Mouse (Mus musculus) midbrain, embryonic 14.5 days (tissue): ENCODE data around the gene S1pr2. TPM values are rescaled to one million over a fixed set of nuclear protein-coding genes. Genes with fewer than 3 reads are reported as not detected.

Experiments used
- ATAC-seq: fragments of 200-750 bp; cut with Nextera tagmentation; 2 replicates; pipeline ENCODE4 v1.8.0; 2017; ENCODE audit warnings: moderate number of reproducible peaks, moderate library complexity; ENCODE audit not compliant: low FRiP score, low TSS enrichment
- DNase-seq: peaks from one replicate; pipeline ENCODE4 v3.0.0-alpha.2; 2015
- H3K27ac ChIP-seq: fragments of 300-500 bp; sonication (generic); replicated peaks from 2 replicates; pipeline ENCODE4 v1.5.1; 2014; ENCODE audit warnings: mild to moderate bottlenecking, low read depth, low read length, moderate library complexity
- H3K27me3 ChIP-seq: fragments of 300-500 bp; sonication (generic); 2 replicates; pipeline ENCODE4 v1.6.1; 2014; ENCODE audit warnings: low read length, control low read depth, mixed read lengths; ENCODE audit not compliant: control insufficient read depth, insufficient read depth
- H3K36me3 ChIP-seq: fragments of 300-500 bp; sonication (generic); 2 replicates; pipeline ENCODE4 v1.6.1; 2014; ENCODE audit warnings: low read length, control low read depth; ENCODE audit not compliant: control insufficient read depth, insufficient read depth
- H3K4me1 ChIP-seq: fragments of 300-500 bp; sonication (generic); 2 replicates; pipeline ENCODE4 v1.6.1; 2014; ENCODE audit warnings: mild to moderate bottlenecking, antibody characterized with exemption, low read length, control low read depth; ENCODE audit not compliant: control insufficient read depth, insufficient read depth
- H3K4me2 ChIP-seq: fragments of 300-500 bp; sonication (generic); 2 replicates; pipeline ENCODE4 v1.6.1; 2014; ENCODE audit warnings: mild to moderate bottlenecking, low read length, moderate library complexity
- H3K4me3 ChIP-seq: fragments of 300-500 bp; sonication (generic); replicated peaks from 2 replicates; pipeline ENCODE4 v1.5.1; 2014; ENCODE audit warnings: low read depth, low read length
- H3K9ac ChIP-seq: fragments of 300-500 bp; sonication (generic); replicated peaks from 2 replicates; pipeline ENCODE4 v1.6.1; 2014; ENCODE audit warnings: mild to moderate bottlenecking, low read length, moderate library complexity
- H3K9me3 ChIP-seq: fragments of 300-500 bp; sonication (generic); 2 replicates; pipeline ENCODE4 v1.6.1; 2016; ENCODE audit warnings: low read length, control low read depth, mixed read lengths; ENCODE audit not compliant: control insufficient read depth
- WGBS: fragments of 180-500 bp; shearing (Covaris S2); extraction: QIAGEN DNeasy Blood & Tissue Kit; methylation state at CpG from one replicate; pipeline ENCODE4 v1.1.7; 2014; 5-methylcytosine and 5-hydroxymethylcytosine counted together
- polyA plus RNA-seq: library from polyadenylated mRNA; unstranded; fragments of >200 nt; fragmentation: Nextera tagmentation; extraction: Ambion mirVana; gene quantifications from 2 replicates; pipeline ENCODE4 v1.2.1, GENCODE M21; 2014

S1pr2 gene
- polyA plus RNA-seq, 1 experiment from 2014 or later = 10.8 TPM

DNA sequence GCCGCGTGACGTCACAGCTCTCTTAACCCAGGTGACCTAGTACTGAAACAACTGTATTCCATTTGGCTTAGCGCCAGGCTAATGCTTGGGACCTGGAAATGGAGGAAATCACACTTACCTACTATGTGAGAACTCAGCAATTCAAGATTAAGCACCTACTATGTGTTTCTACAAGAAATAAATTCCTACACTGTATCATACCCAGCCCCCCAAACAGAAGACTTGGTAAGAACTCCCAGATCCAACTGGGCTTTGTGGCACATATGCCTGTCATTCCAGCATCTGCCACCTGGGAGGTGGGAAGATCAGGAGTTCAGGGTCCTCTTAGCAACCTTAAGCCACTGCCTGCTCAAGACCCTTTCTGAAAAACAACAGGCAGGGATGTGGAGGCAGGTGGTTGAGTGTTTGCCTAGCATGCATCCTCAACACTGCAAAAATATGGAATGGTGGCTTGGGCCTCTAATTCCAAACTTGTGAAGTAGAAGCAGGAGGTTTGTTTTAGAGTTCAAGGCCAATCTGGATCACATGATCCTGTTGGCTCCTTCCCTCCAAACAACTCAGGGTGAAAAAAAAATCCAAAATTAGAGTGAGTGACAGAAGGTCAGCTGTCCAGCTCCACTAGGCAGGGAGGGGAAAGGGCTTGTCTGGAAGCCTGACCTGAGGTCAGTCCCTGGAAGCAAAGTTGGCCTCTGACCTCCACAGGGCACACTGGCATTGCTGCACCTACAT, 544 bp upstream of the S1pr2 start:
- H3K4me1 ChIP-seq = peaks cover 22% of the 10 kb centered on the region
- no peak for DNase-seq
- no peak overlapping the region for H3K9ac ChIP-seq
- no peak for ATAC-seq
- H3K9me3 ChIP-seq = no peaks in the 10 kb centered on the region
- H3K27ac ChIP-seq = no peak overlapping the region
- 5% methylated on average over 4 of the region's 4 CpGs for WGBS
- no peaks in the 10 kb centered on the region for H3K27me3 ChIP-seq
- H3K36me3 ChIP-seq = no peaks in the 10 kb centered on the region
- H3K4me3 ChIP-seq = peak overlapping the region; percentile 57
- H3K4me2 ChIP-seq = peak overlapping the region; percentile 94

DNA sequence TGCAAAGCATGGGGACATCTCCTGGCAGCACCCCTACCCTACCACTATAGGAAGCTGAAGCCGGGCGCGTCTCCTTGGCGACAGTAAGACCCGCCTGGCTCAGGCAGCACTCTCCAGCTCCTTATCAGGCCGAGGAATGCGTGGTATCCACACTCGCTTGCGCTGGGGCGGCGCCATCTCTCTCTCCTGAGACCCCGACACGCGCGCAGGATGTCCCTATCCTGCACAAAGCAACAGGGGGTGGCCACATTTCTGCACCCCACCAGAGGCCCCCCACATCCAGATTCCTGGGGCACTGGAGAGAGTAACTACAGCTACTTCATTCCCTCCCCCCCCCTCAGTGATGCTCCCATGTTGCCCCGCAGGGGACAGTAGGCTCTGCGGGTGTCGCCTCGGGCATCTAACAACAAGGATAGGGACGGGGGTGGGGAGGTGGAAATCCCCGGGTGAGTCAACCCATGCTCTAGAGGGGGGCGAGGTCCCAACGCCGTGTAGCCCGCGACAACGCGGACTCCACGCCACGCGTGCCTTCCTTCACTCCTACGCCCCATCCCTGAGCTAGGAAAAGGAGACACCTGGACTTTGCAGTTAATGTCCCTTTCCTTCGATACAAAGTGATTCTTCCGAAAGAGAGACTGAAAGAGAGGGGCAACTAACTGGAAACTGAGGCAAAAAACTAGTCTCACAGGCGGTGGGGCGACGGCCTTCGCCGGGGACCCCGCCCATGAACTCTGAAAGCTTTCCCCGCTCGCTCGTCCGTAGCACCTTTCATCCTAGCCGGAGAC, 958 bp downstream of the S1pr2 start:
- Histone ChIP-seq H3K36me3 (no peaks in the 10 kb centered on the region), H3K9me3 (no peaks in the 10 kb centered on the region), H3K27me3 (no peaks in the 10 kb centered on the region), H3K9ac (peak overlapping the region; percentile 69), H3K27ac (no peak overlapping the region; the same call in 1 of the 2 replicates), H3K4me3 (peak overlapping the region; percentile 57), H3K4me2 (peak overlapping the region; percentile 94), H3K4me1 (peaks cover 23% of the 10 kb centered on the region)
- ATAC-seq = peak; percentile 25; the same call in 1 of the 2 replicates
- 0% methylated on average over 45 of the region's 45 CpGs for WGBS
- peak; percentile 74 for DNase-seq

DNA sequence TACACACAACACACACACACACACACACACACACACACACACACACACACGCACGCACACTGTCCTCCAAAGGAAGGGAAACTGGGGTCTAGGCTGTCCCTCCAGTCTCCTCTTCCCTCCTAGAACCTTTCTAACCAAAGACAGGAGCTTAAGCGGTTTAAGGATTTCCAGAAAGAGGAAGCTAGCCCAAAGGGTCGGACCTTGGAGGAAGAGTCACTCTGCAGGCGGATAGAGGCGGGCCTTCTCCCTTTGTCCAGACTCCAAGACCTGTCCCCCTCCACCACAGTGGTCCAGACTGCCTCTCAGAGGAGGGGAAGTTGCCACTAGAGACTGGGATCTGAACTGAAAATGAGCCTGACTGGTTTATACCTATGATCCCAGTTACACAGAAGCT, 2.9 kb downstream of the S1pr2 start:
- no peaks in the 10 kb centered on the region for H3K27me3 ChIP-seq
- H3K4me1 ChIP-seq = peaks cover 23% of the 10 kb centered on the region
- no peaks in the 10 kb centered on the region for H3K9me3 ChIP-seq
- no peak for DNase-seq
- no peak overlapping the region for H3K9ac ChIP-seq
- no peak for ATAC-seq
- WGBS = 60% methylated on average over 6 of the region's 6 CpGs
- no peaks in the 10 kb centered on the region for H3K36me3 ChIP-seq
- no peak overlapping the region for H3K4me2 ChIP-seq
- H3K27ac ChIP-seq = no peak overlapping the region
- H3K4me3 ChIP-seq = no peak overlapping the region

DNA sequence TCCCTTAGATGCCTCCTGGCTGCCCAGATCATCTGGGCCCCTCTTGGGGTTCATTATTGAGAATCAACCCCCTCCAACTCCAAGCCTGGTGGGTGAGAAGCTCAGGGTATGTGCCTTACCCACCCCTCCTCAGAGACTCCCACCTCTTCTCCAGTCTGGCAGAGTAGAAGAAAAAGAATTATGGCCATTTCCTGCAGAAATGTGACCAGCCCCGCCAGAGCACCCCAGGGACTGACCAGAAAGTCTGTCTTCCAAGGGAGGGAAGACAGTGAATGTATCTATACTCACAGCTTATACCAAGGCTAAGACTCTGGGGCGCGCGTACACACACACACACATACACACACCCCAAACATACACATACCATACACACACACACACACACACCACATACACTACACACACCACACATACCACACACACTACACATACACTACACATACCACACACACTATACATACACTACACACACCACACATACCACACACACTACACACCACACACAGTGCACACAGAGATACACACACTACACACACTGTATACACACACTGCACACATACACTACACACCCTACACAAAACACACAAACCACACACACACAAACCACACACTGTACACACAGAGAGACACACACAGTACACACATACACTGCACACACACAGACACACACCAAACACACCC, 3.4 kb downstream of the S1pr2 start:
- no peak overlapping the region for H3K27ac ChIP-seq
- WGBS = 90% methylated on average over 4 of the region's 4 CpGs
- DNase-seq = no peak
- no peaks in the 10 kb centered on the region for H3K27me3 ChIP-seq
- no peak overlapping the region for H3K4me2 ChIP-seq
- no peaks in the 10 kb centered on the region for H3K9me3 ChIP-seq
- peaks cover 23% of the 10 kb centered on the region for H3K4me1 ChIP-seq
- no peak overlapping the region for H3K9ac ChIP-seq
- no peaks in the 10 kb centered on the region for H3K36me3 ChIP-seq
- ATAC-seq = no peak
- H3K4me3 ChIP-seq = no peak overlapping the region

DNA sequence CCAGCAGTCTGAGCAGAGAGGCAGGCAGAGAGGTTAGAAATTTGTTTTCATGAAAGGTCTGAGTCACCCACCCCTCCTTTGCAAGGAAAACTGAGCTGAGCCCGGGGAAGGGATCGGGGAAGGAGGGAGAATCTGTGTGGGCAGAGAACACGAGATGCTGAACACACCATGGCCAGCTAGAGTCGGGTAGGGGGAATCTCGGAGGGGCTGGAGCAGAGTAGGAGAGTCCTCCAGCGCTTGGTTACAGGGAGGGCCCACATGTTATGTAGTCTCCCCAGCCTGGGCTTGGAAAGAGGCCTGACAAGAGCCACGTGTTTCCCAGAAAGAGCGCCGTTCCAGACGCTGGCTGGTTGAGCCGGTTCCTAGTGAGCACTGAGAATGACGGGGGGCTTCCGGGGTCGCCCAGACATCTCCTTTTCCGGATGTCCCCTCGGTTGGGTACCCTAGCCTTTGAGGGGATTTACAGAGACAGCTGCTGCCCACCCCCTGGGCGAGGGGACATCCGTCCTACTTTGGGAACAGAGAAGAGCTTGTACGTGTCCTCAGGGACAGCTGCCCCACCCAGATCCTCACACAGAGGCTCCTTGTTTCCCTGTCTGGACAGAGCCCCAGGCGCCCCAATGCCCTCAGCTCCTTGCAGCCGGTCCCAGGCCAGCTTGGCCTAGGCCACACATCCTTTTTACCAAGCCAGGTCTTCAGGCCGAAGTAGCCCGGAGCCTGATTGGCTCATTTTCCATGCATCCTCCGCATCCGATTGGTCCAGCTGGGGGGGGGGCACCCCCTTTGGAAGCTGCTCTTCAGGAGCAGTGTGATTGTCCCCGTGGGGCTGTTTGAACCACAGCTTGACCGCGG, 4.2 kb downstream of the S1pr2 start:
- H3K27ac ChIP-seq = no peak overlapping the region
- peak; percentile 33 for DNase-seq

DNA sequence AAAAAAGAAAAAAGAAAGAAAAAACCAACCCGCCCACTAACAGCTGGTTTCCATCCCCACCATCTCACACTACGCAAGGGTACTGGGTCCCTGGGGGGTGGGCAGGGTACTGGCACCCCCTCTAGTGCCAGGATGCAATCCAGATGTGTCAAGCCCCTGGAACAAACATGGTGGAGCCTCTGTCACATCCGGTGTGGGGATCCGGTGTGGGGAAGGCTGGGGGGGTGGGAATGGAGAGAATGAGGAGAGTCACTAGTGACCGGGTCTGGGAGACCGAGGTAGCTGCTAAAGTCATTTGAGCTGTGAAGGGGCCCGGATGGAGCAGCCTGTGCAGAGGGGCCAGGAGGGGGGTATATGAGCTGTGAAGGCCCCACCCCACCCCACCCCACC, 4.8 kb downstream of the S1pr2 start:
- Histone ChIP-seq H3K9ac (0 out of 2 replicates have a peak overlapping the region, but pooled peaks have one; percentile 16), H3K4me3 (no peak overlapping the region), H3K9me3 (no peaks in the 10 kb centered on the region), H3K4me2 (no peak overlapping the region), H3K36me3 (peaks cover 11% of the 10 kb centered on the region), H3K27me3 (no peaks in the 10 kb centered on the region), H3K4me1 (peaks cover 23% of the 10 kb centered on the region), H3K27ac (no peak overlapping the region)
- DNase-seq (no peak), ATAC-seq (no peak)
- 72% methylated on average over 7 of the region's 7 CpGs for WGBS

More for the DNA sequence above, 4.2 kb downstream of the S1pr2 start:
- H3K4me1 ChIP-seq = peaks cover 23% of the 10 kb centered on the region
- no peaks in the 10 kb centered on the region for H3K27me3 ChIP-seq
- H3K36me3 ChIP-seq = peaks cover 7% of the 10 kb centered on the region
- ATAC-seq = no peak
- H3K9me3 ChIP-seq = no peaks in the 10 kb centered on the region
- H3K4me2 ChIP-seq = peak overlapping the region; percentile 34
- 29% methylated on average over 28 of the region's 28 CpGs for WGBS
- H3K4me3 ChIP-seq = no peak overlapping the region
- H3K9ac ChIP-seq = 0 out of 2 replicates have a peak overlapping the region, but pooled peaks have one; percentile 36

DNA sequence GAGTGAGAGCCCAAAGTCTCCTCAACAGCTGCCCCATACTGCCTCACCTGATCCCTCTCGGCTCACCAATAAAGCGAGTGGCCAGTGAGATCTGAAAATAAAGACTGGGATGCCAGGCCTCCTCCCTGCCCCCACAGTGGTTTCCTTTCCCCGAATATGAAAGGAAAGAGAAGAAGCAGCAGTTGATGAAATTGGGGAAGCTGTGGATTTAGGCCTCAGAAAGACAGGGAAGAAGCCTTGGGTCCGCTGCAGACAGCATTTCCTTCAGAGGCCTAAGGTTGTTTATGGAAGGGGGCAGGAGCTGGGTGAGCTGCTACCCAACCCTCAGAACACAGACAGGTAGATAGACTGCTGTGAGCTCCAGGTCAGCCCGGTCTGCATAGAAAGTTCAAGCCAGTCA, 9.8 kb downstream of the S1pr2 start:
- H3K4me2 ChIP-seq = no peak overlapping the region
- H3K9me3 ChIP-seq = no peaks in the 10 kb centered on the region
- peaks cover 11% of the 10 kb centered on the region for H3K36me3 ChIP-seq
- no peaks in the 10 kb centered on the region for H3K27me3 ChIP-seq
- no peak overlapping the region for H3K4me3 ChIP-seq
- no peak overlapping the region for H3K27ac ChIP-seq
- H3K9ac ChIP-seq = no peak overlapping the region
- 79% methylated on average over 5 of the region's 5 CpGs for WGBS
- DNase-seq (no peak), ATAC-seq (no peak)
- no peaks in the 10 kb centered on the region for H3K4me1 ChIP-seq

DNA sequence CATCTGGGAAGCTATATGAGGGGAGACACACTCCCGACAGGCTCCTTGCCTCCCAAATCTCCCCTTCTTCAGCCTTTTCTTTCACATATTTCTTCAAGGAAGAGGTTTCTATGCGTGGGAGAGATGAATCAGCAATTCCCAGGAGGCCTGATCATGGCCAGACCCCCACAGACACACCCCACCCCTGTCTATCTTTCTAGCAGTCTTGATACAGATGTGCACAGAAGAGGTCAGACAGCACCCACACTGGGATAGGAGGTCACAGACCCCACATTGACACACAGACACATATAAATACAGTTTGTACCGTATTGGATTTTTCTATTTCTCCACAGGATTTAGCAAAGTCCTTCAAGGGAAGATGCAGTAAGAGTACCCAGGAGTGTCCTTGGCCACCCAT, 10.6 kb downstream of the S1pr2 start:
- Histone ChIP-seq H3K4me1 (no peaks in the 10 kb centered on the region), H3K27ac (no peak overlapping the region)
- no peak for ATAC-seq

More for the DNA sequence above, 10.6 kb downstream of the S1pr2 start:
- Histone ChIP-seq H3K4me2 (no peak overlapping the region), H3K27me3 (no peaks in the 10 kb centered on the region), H3K9me3 (no peaks in the 10 kb centered on the region), H3K9ac (no peak overlapping the region), H3K4me3 (no peak overlapping the region), H3K36me3 (peaks cover 11% of the 10 kb centered on the region)
- WGBS = 89% methylated on average over 3 of the region's 3 CpGs
- DNase-seq = no peak
